ENCODE assay signal across 23 mouse cellular contexts in genomic region chr4:57436286-57436685, GRCm38 (mm10). TPM values are rescaled to one million over a fixed set of nuclear protein-coding genes. Genes with fewer than 3 reads are reported as not detected.
DNase-seq lines count a peak whose midpoint lies in the region; ATAC-seq and TF ChIP-seq lines count a peak whose summit lies in the region.
"Had no signal": no experiment of that assay in that cellular context is flagged by ENCODE, and none has a peak within 500 bp of the region (broad histone marks: within the 10 kb centered on the region; RNA-seq: fewer than 3 reads in every experiment).

No protein-coding gene starts in this region.

- H3K4me3 ChIP-seq in forebrain, postnatal 0 days (ENCODE audit: low read depth, low read length) = no peak overlapping the region
- H3K4me3 ChIP-seq in forebrain, embryonic 11.5 days (ENCODE audit: low read depth, low read length) = no peak overlapping the region
- no peak overlapping the region for H3K4me3 ChIP-seq in midbrain, embryonic 15.5 days
- H3K4me3 ChIP-seq in midbrain, embryonic 11.5 days (ENCODE audit: low read depth, low read length) = no peak overlapping the region
- no peak overlapping the region for H3K4me3 ChIP-seq in midbrain, postnatal 0 days (ENCODE audit: low read depth, low read length)
- H3K4me3 ChIP-seq: embryonic facial prominence, embryonic 15.5 days; forebrain, embryonic 10.5 days; heart, embryonic 10.5 days; midbrain, embryonic 12.5 days had no signal

- TF ChIP-seq CTCF in forebrain, postnatal 0 days (IDR thresholded peaks at IDR 0.05; ENCODE audit: low read depth) = no peak
- TF ChIP-seq CTCF in midbrain, postnatal 0 days (IDR thresholded peaks at IDR 0.05) = no peak

- H3K9ac ChIP-seq in forebrain, postnatal 0 days = no peak overlapping the region
- no peak overlapping the region for H3K9ac ChIP-seq in forebrain, embryonic 11.5 days (ENCODE audit: low read length)
- H3K9ac ChIP-seq in midbrain, embryonic 15.5 days = no peak overlapping the region
- H3K9ac ChIP-seq in midbrain, embryonic 11.5 days (ENCODE audit: low read length) = no peak overlapping the region
- H3K9ac ChIP-seq in midbrain, postnatal 0 days (replicated peaks; ENCODE audit: low read length, poor library complexity, severe bottlenecking) = no peak overlapping the region
- H3K9ac ChIP-seq: embryonic facial prominence, embryonic 15.5 days; midbrain, embryonic 12.5 days had no signal

- no peaks in the 10 kb centered on the region for H3K27me3 ChIP-seq in forebrain, postnatal 0 days (ENCODE audit: insufficient read depth, low read length)
- H3K27me3 ChIP-seq in forebrain, embryonic 11.5 days (ENCODE audit: control insufficient read depth, insufficient read depth, low read length) = peaks cover 16% of the 10 kb centered on the region
- H3K27me3 ChIP-seq in midbrain, embryonic 15.5 days (replicated peaks) = 0 out of 2 replicates have a peak, but pooled peaks cover 5% of the 10 kb centered on the region
- peaks cover 20% of the 10 kb centered on the region for H3K27me3 ChIP-seq in midbrain, embryonic 11.5 days (ENCODE audit: control insufficient read depth, insufficient read depth, low read length)
- H3K27me3 ChIP-seq in midbrain, postnatal 0 days (ENCODE audit: insufficient read depth, low read length) = no peaks in the 10 kb centered on the region

- 32% methylated on average over 4 of the region's 4 CpGs for WGBS in forebrain, postnatal 0 days
- 66% methylated on average over 4 of the region's 4 CpGs for WGBS in forebrain, embryonic 11.5 days
- WGBS in midbrain, embryonic 15.5 days = 39% methylated on average over 4 of the region's 4 CpGs
- 58% methylated on average over 4 of the region's 4 CpGs for WGBS in midbrain, embryonic 11.5 days
- 46% methylated on average over 4 of the region's 4 CpGs for WGBS in midbrain, postnatal 0 days

- no peaks in the 10 kb centered on the region for H3K9me3 ChIP-seq in forebrain, postnatal 0 days (ENCODE audit: low read length)
- no peaks in the 10 kb centered on the region for H3K9me3 ChIP-seq in forebrain, embryonic 11.5 days (ENCODE audit: control insufficient read depth, low read length)
- H3K9me3 ChIP-seq in midbrain, embryonic 15.5 days = no peaks in the 10 kb centered on the region
- no peaks in the 10 kb centered on the region for H3K9me3 ChIP-seq in midbrain, embryonic 11.5 days (ENCODE audit: control insufficient read depth, low read length)
- H3K9me3 ChIP-seq in midbrain, postnatal 0 days (ENCODE audit: low read length) = no peaks in the 10 kb centered on the region
- H3K9me3 ChIP-seq: embryonic facial prominence, embryonic 15.5 days; forebrain, embryonic 10.5 days; heart, embryonic 10.5 days; midbrain, embryonic 12.5 days had no signal

- DNase-seq in forebrain, postnatal 0 days = peak; percentile 21
- DNase-seq in forebrain, embryonic 11.5 days (ENCODE audit: low spot score) = no peak
- no peak for DNase-seq in midbrain, embryonic 11.5 days (ENCODE audit: low spot score, missing footprints)
- DNase-seq in embryo, embryonic 11 days = peak; percentile 8
- peak; percentile 46 for DNase-seq in midbrain, postnatal 0 days (ENCODE audit: low spot score)
- DNase-seq in frontal cortex, adult 2 months (ENCODE audit: extremely low spot score in 1 of 2, low spot score in 1 of 2) = no peak
- DNase-seq in urinary bladder, postnatal 25 days (ENCODE audit: low spot score) = no peak
- DNase-seq: adrenal gland, adult 8-10 months; cerebellum, adult 18-20 months; gastrocnemius, postnatal 36 days; heart, postnatal 10 days; kidney, adult 9 months; liver; lung, adult 18-20 months; lung, postnatal 36 days had no signal

- ATAC-seq in forebrain, postnatal 0 days = peak; percentile 15; the same call in 1 of the 2 replicates
- ATAC-seq in forebrain, embryonic 11.5 days (replicated peaks; ENCODE audit: low FRiP score) = no peak
- no peak for ATAC-seq in midbrain, embryonic 15.5 days (replicated peaks)
- ATAC-seq in midbrain, embryonic 11.5 days (ENCODE audit: low FRiP score) = no peak
- no peak for ATAC-seq in midbrain, postnatal 0 days (ENCODE audit: low FRiP score)
- ATAC-seq: inflammation-experienced regulatory T-cells, adult 6 months had no signal

- H3K36me3 ChIP-seq in forebrain, postnatal 0 days (ENCODE audit: insufficient read depth) = no peaks in the 10 kb centered on the region
- no peaks in the 10 kb centered on the region for H3K36me3 ChIP-seq in forebrain, embryonic 11.5 days (ENCODE audit: control insufficient read depth, insufficient read depth, low read length)
- H3K36me3 ChIP-seq in midbrain, embryonic 15.5 days (replicated peaks) = no peaks in the 10 kb centered on the region
- no peaks in the 10 kb centered on the region for H3K36me3 ChIP-seq in midbrain, embryonic 11.5 days (ENCODE audit: control insufficient read depth, insufficient read depth, low read length)
- H3K36me3 ChIP-seq in midbrain, postnatal 0 days (ENCODE audit: insufficient read depth, low read length) = no peaks in the 10 kb centered on the region
- H3K36me3 ChIP-seq: embryonic facial prominence, embryonic 15.5 days; forebrain, embryonic 10.5 days; heart, embryonic 10.5 days; midbrain, embryonic 12.5 days had no signal

- no peaks in the 10 kb centered on the region; the same call in 1 of the 2 replicates for H3K4me1 ChIP-seq in forebrain, postnatal 0 days (ENCODE audit: insufficient read depth)
- H3K4me1 ChIP-seq in forebrain, embryonic 11.5 days (replicated peaks; ENCODE audit: control insufficient read depth, insufficient read depth, low read length) = peaks cover 9% of the 10 kb centered on the region; the same call in 1 of the 2 replicates
- H3K4me1 ChIP-seq in midbrain, embryonic 15.5 days = peaks cover 18% of the 10 kb centered on the region
- H3K4me1 ChIP-seq in midbrain, embryonic 11.5 days (ENCODE audit: control insufficient read depth, insufficient read depth, low read length) = no peaks in the 10 kb centered on the region
- H3K4me1 ChIP-seq in midbrain, postnatal 0 days (ENCODE audit: insufficient read depth, low read length) = peaks cover 3% of the 10 kb centered on the region; the same call in 1 of the 2 replicates

- H3K27ac ChIP-seq in forebrain, postnatal 0 days (ENCODE audit: low read depth, low read length) = no peak overlapping the region
- H3K27ac ChIP-seq in forebrain, embryonic 11.5 days (ENCODE audit: low read depth, low read length) = no peak overlapping the region
- H3K27ac ChIP-seq in midbrain, embryonic 15.5 days = no peak overlapping the region
- H3K27ac ChIP-seq in midbrain, embryonic 11.5 days (ENCODE audit: low read depth, low read length) = no peak overlapping the region
- H3K27ac ChIP-seq in midbrain, postnatal 0 days (ENCODE audit: low read depth, low read length) = no peak overlapping the region
- H3K27ac ChIP-seq: embryonic facial prominence, embryonic 15.5 days; forebrain, embryonic 10.5 days; heart, embryonic 10.5 days; midbrain, embryonic 12.5 days had no signal

- H3K4me2 ChIP-seq in forebrain, postnatal 0 days (ENCODE audit: low read depth) = peak overlapping the region; percentile 16; the same call in 1 of the 2 replicates
- no peak overlapping the region for H3K4me2 ChIP-seq in forebrain, embryonic 11.5 days (ENCODE audit: low read depth, low read length, severe bottlenecking)
- H3K4me2 ChIP-seq in midbrain, embryonic 15.5 days = peak overlapping the region; percentile 20; the same call in 1 of the 2 replicates
- no peak overlapping the region for H3K4me2 ChIP-seq in midbrain, embryonic 11.5 days
- peak overlapping the region; percentile 70; the same call in 1 of the 2 replicates for H3K4me2 ChIP-seq in midbrain, postnatal 0 days (ENCODE audit: low read depth, low read length, poor library complexity, severe bottlenecking)
- H3K4me2 ChIP-seq: embryonic facial prominence, embryonic 15.5 days; midbrain, embryonic 12.5 days had no signal

RNA-seq across cellular contexts. Expression of gene Palm2, which starts 2.2 kb away (rescaled TPM):
- 14.1 and 16.9 TPM in 2 replicates for total RNA-seq in forebrain, postnatal 0 days (2014; rRNA removed)
- 6.9 and 21.1 TPM in 2 replicates for polyA plus RNA-seq in forebrain, postnatal 0 days (2015; fragmentation: Nextera tagmentation; extraction: Ambion mirVana)
- 3.4 and 3.5 TPM in 2 replicates for polyA plus RNA-seq in forebrain, embryonic 11.5 days (2014; fragmentation: Nextera tagmentation; extraction: Ambion mirVana)
- 16.0 and 19.5 TPM in 2 replicates for polyA plus RNA-seq in midbrain, embryonic 15.5 days (2015; fragmentation: Nextera tagmentation; extraction: Ambion mirVana)
- 2.5 and 4.3 TPM in 2 replicates for polyA plus RNA-seq in midbrain, embryonic 11.5 days (2014; fragmentation: Nextera tagmentation; extraction: Ambion mirVana)
- total RNA-seq in midbrain, postnatal 0 days (2014; rRNA removed) = 26.4 and 27.8 TPM in 2 replicates
- 19.8 and 33.1 TPM in 2 replicates for polyA plus RNA-seq in midbrain, postnatal 0 days (2015; fragmentation: Nextera tagmentation; extraction: Ambion mirVana)
- 10.8 and 14.6 TPM in 2 replicates for polyA plus RNA-seq in frontal cortex, adult 2 months (2012; rRNA removed)
- total RNA-seq: CH12.LX; common myeloid progenitor, adult 5-6 weeks had no signal
- polyA plus RNA-seq: inflammation-experienced regulatory T-cells, adult 6 months had no signal

Comparison
In these comparisons a context has a peak if more than half of its experiments do, and no peak if none do; other contexts are left out.
1. DNase-seq: peak in forebrain, postnatal 0 days (single experiment), embryo, embryonic 11 days (single experiment) and midbrain, postnatal 0 days (single experiment); none in forebrain, embryonic 11.5 days (single experiment), midbrain, embryonic 11.5 days (single experiment), frontal cortex, adult 2 months (0 of 2) and urinary bladder, postnatal 25 days (single experiment).
2. H3K4me2 ChIP-seq: peak in forebrain, postnatal 0 days (single experiment), midbrain, embryonic 15.5 days (single experiment) and midbrain, postnatal 0 days (single experiment); none in forebrain, embryonic 11.5 days (single experiment) and midbrain, embryonic 11.5 days (single experiment).